Mouse (Mus musculus) olfactory bulb, adult 2 months (tissue): ENCODE data around the gene Mmp8.

Experiments
- CTCF ChIP-seq: fragments of 200-500 bp; IDR thresholded peaks from 2 replicates; pipeline ENCODE4 v1.5.1; 2012; ENCODE audit warnings: low read depth, mild to moderate bottlenecking, low read length, moderate library complexity; ENCODE audit not compliant: insufficient read depth
- POLR2A ChIP-seq: fragments of 200-500 bp; IDR thresholded peaks from 2 replicates; pipeline ENCODE4 v1.6.1; 2012; ENCODE audit warnings: mild to moderate bottlenecking, low read depth, low read length, moderate library complexity; ENCODE audit not compliant: insufficient read depth

DNA sequence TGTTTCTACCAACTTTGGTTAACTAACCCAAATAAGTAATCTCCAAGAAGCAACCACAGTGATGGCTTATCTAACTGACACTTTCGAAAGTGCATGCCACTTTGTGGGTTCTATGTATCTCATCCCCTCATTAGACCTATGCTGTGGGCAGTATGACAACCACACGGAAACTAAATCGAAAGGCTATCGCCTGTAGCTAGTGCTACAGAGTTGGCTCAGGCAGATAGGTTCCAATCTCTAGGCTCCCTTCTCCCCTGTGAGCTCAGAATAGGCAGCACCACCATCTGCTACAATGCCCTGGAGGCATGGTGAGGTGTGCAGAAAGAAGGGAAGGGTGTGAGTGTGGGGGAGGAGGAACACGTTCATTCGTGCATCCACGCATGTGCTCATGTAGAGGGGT lies 13.9 kb downstream of the Mmp8 start:
- no peak for TF ChIP-seq POLR2A
- TF ChIP-seq CTCF, result no peak
